Mouse (Mus musculus): ENCODE measurements around the gene Smlr1.

- no peak for TF ChIP-seq E2F4 (IDR thresholded peaks at IDR 0.05; ENCODE audit: insufficient read depth)
- no peak for TF ChIP-seq POLR2A (IDR thresholded peaks at IDR 0.05; ENCODE audit: insufficient read length, low read depth)
- no peak for TF ChIP-seq USF1 (IDR thresholded peaks at IDR 0.05; ENCODE audit: low read depth)
- no peak for TF ChIP-seq MAX (IDR thresholded peaks at IDR 0.05; ENCODE audit: low read depth)
Observed at GRCm38 (mm10) chr10:25503250-25503649, 32.8 kb downstream of the Smlr1 start.
